Mouse (Mus musculus): ENCODE data around the gene Ddi1.

DNA sequence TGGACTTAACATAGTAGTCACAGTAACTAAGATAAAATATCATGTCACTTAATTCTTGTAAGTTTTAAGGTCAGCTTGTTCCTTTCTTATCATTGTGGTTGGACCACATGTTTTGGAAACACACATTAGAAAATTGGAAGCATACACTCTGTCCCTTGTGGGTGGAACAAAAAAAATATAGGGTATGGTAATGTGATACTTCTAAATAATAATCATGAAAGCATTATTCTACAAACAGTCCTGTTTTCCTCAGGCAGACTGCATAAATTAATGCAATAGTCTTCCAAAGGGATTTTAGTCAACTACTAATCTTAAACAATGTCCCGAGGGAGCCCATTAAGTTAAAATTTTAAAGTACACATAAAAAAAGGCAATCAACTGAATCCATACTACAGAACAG is 6.7 kb upstream of the Ddi1 start:
- TF ChIP-seq CTCF (IDR thresholded peaks at IDR 0.05; ENCODE audit: insufficient read depth, low read depth, low read length), result no peak
- no peak for TF ChIP-seq POLR2A (IDR thresholded peaks at IDR 0.05; ENCODE audit: insufficient read depth, low read depth, low read length)

Measured in olfactory bulb, adult 2 months (tissue).